In the genomic region with DNA sequence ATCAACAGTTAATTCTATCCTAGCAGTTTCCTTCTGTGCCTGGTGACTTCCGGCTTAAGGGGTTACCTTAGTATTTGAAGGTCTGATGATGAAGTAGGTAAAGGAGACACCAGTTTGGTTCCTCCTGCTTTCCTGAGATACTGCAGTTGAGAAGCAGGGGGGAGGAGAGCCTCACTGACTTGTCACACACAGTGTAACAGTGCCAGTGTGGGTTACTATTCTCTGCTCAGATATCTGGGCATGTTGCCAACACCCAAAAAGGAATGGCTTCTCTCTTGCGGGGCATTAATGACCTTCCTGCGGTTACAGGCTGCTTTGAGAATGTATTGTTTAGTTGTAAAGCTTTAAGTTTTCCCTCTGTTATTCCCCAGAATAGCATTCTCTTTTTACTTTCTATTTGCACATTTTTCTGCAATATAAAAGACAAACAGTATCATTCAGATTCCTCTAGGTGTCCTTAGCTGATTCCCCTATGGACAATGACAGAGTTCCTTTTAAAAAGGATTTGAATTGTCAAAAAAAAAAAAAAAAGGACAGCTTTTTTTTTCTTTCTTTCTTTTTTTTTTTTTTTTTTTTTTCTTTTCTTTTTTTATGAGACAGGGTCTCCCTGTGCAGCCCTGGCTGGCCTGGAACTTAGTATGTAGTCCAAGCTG, we compare ENCODE assay signal across 8 mouse cellular contexts. TPM values are rescaled to one million over a fixed set of nuclear protein-coding genes. Genes with fewer than 3 reads are reported as not detected.
DNase-seq lines count a peak whose midpoint lies in the region; ATAC-seq lines count a peak whose summit lies in the region.

No protein-coding gene starts in this region.

- H3K9me3 ChIP-seq in heart, embryonic 16.5 days (replicated peaks; ENCODE audit: control insufficient read depth, low read length), result no peaks in the 10 kb centered on the region

- peak overlapping the region; percentile 96 for H3K9ac ChIP-seq in heart, embryonic 16.5 days (ENCODE audit: low read length)

- peak overlapping the region; percentile 77 for H3K4me2 ChIP-seq in heart, embryonic 16.5 days (ENCODE audit: low read depth, low read length)

- H3K4me3 ChIP-seq in heart, embryonic 16.5 days (ENCODE audit: low read length), result peak overlapping the region; percentile 51

- 17% methylated on average over 3 of the region's 3 CpGs for WGBS in heart, embryonic 16.5 days

- DNase-seq in 3134 (ENCODE audit: extremely low read depth, insufficient read length, low spot score) (peak; percentile 15), A20 (ENCODE audit: low read depth, low spot score) (peak; percentile 79)
- DNase-seq in cerebellum, adult 8-10 months, result peak; percentile 62
- peak; percentile 48 for DNase-seq in layer of hippocampus, adult 11-12 months (ENCODE audit: low spot score)
- DNase-seq in testis, postnatal 10 days (ENCODE audit: low spot score), result peak; percentile 54
- DNase-seq in thymus, postnatal 0 days (ENCODE audit: low spot score), result no peak

- peak overlapping the region; percentile 98 for H3K27ac ChIP-seq in heart, embryonic 16.5 days (ENCODE audit: low read length)

- no peaks in the 10 kb centered on the region for H3K27me3 ChIP-seq in heart, embryonic 16.5 days (ENCODE audit: control insufficient read depth, insufficient read depth, low read length)

- H3K4me1 ChIP-seq in heart, embryonic 16.5 days (ENCODE audit: control insufficient read depth, insufficient read depth, low read length), result peaks cover 42% of the 10 kb centered on the region

- H3K36me3 ChIP-seq in heart, embryonic 16.5 days (ENCODE audit: control insufficient read depth, insufficient read depth), result peaks cover 15% of the 10 kb centered on the region

- peak; percentile 39 for ATAC-seq in heart, embryonic 16.5 days (replicated peaks; ENCODE audit: extremely low read depth, insufficient read depth, low FRiP score)
- ATAC-seq in megakaryocyte-erythroid progenitor cell, adult 5-6 weeks (replicated peaks; ENCODE audit: low FRiP score, low TSS enrichment, poor library complexity, severe bottlenecking), result peak; percentile 42

RNA-seq across cellular contexts. Expression of a gene that starts 2.5 kb away (rescaled TPM):
- polyA plus RNA-seq in heart, embryonic 16.5 days (2015; fragmentation: Nextera tagmentation; extraction: Ambion mirVana), result 7.4 and 7.8 TPM in 2 replicates
- 3.4 and 4.3 TPM in 2 replicates for total RNA-seq in megakaryocyte-erythroid progenitor cell, adult 5-6 weeks (2014; fragmentation: Nextera tagmentation)
- total RNA-seq in megakaryocyte-erythroid progenitor cell, adult 5-6 weeks (2017), result 21.0 and 35.9 TPM in 2 replicates
- polyA plus RNA-seq in thymus, postnatal 0 days (2015; fragmentation: Nextera tagmentation; extraction: Ambion mirVana), result 5.1 and 5.3 TPM in 2 replicates

RNA-seq across cellular contexts. Expression of a gene that starts 2.6 kb away (rescaled TPM):
- polyA plus RNA-seq in heart, embryonic 16.5 days (2015; fragmentation: Nextera tagmentation; extraction: Ambion mirVana), result 2,007 and 2,061 TPM in 2 replicates
- total RNA-seq in megakaryocyte-erythroid progenitor cell, adult 5-6 weeks (2014; fragmentation: Nextera tagmentation), result 83.2 and 150 TPM in 2 replicates
- 78.4 and 78.9 TPM in 2 replicates for total RNA-seq in megakaryocyte-erythroid progenitor cell, adult 5-6 weeks (2017)
- 462 and 482 TPM in 2 replicates for polyA plus RNA-seq in thymus, postnatal 0 days (2015; fragmentation: Nextera tagmentation; extraction: Ambion mirVana)
